Mouse (Mus musculus): ENCODE data around the gene Cldn7.

Gene Cldn7

GRCm38 (mm10) chr11:70014880-70015558, 50.4 kb downstream of the Cldn7 start, which contains the start of gene Acadvl:
Gene Acadvl, minus strand, starts transcription at chr11:70015411.
- in situ Hi-C loops (cut with MboI), result loop anchor here (25.0 kb wide), 1 partner anchor 647 kb away; the partner anchor contains the start of genes Eno3, Pfn1 and Spag7

GRCm38 (mm10) chr11:70015677-70016076, 51.1 kb downstream of the Cldn7 start:
- in situ Hi-C loops (cut with MboI), result loop anchor here (25.0 kb wide), 1 partner anchor 647 kb away; the partner anchor contains the start of genes Eno3, Pfn1 and Spag7

- in situ Hi-C loops (cut with MboI), result loop anchor here (25.0 kb wide), 1 partner anchor 646 kb away; the partner anchor contains the start of genes Eno3, Pfn1 and Spag7
Measured at GRCm38 (mm10) chr11:70016177-70016576, 51.6 kb downstream of the Cldn7 start.

- in situ Hi-C loops (cut with MboI), result loop anchor here (25.0 kb wide), 1 partner anchor 646 kb away; the partner anchor contains the start of genes Eno3, Pfn1 and Spag7
Measured at GRCm38 (mm10) chr11:70016669-70017068, 52.1 kb downstream of the Cldn7 start, which contains the start of gene Dlg4. Gene Dlg4, plus strand, starts transcription at chr11:70016942.

- in situ Hi-C loops (cut with MboI), result loop anchor here (25.0 kb wide), 1 partner anchor 645 kb away; the partner anchor contains the start of genes Eno3, Pfn1 and Spag7
Measured at GRCm38 (mm10) chr11:70017199-70017767, 52.7 kb downstream of the Cldn7 start.
